8 mouse cellular contexts compared by ENCODE assay signal in the genomic region with DNA sequence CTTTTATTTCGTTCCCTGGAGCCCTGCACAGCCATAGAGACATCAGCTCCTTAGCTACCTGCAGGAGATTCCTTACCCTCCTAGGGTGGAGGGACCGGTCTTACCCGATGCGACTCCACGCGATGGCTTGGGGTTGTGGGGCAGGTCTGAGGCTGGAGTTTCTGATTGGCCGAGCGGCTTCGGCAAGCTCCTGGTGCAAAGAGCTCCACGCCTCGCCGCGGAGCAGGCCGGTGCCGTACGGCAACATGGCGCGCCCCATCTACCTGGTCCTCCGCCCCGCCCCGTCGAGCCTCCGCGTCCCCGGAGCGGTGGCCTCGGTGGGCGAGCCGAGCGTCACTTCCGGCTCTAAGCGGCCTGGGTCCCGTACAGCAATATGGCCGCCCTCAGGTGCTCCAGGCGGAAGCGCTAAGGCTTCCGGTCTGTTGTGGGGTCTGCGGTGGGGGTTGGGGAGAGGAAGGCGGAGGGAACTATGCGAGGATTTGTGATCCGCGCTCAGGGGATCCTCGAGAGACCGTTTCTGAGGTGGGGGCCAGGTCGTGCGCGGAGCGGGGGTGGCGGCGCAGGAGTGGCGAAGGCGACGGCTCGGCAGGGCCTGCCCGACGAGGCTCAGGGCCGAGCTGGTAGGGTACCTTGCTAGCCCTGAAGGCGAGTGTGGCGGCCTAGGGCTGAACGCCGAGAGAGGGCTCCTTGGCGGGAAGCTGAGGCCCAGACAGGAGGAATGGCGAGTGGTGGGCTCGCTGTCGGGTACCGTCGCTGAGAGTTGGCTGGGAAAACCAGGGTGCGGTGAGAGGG. TPM values are rescaled to one million over a fixed set of nuclear protein-coding genes. Genes with fewer than 3 reads are reported as not detected.
DNase-seq lines count a peak whose midpoint lies in the region; ATAC-seq and TF ChIP-seq lines count a peak whose summit lies in the region.

A gene (plus strand): TSS at position 338 of the 792 bp plus-strand sequence.

- peaks cover 13% of the 10 kb centered on the region for H3K9me3 ChIP-seq in erythroblast, embryonic 14.5 days (ENCODE audit: control insufficient read depth, low read length)
- H3K9me3 ChIP-seq in heart, embryonic 11.5 days (replicated peaks; ENCODE audit: control insufficient read depth, low read length) = no peaks in the 10 kb centered on the region
- no peaks in the 10 kb centered on the region for H3K9me3 ChIP-seq in kidney, embryonic 16.5 days (ENCODE audit: low read length)

- TF ChIP-seq POLR2A in brain, embryonic 14.5 days (IDR thresholded peaks at IDR 0.05; ENCODE audit: borderline replicate concordance, extremely low read depth, insufficient read depth, insufficient read length, poor library complexity, severe bottlenecking) = peak; percentile 61; the same call in 1 of the 2 replicates
- peak; percentile 40; the same call in 1 of the 2 replicates for TF ChIP-seq POLR2A in liver, adult 2 months (IDR thresholded peaks at IDR 0.05; ENCODE audit: extremely low read depth, insufficient read depth, low read length)
- TF ChIP-seq POLR2A in myocyte (IDR thresholded peaks at IDR 0.05; ENCODE audit: insufficient read length, low read depth) = peak; percentile 58

- H3ac ChIP-seq in C2C12 (ENCODE audit: control insufficient read depth, insufficient read length, low read depth) = peak within 1 kb of the TSS; percentile 98
- H3ac ChIP-seq in myocyte (ENCODE audit: control insufficient read depth, insufficient read length) = peak within 1 kb of the TSS; percentile 44

- H3K36me3 ChIP-seq in C2C12 (ENCODE audit: control insufficient read depth, insufficient read depth) (peaks cover 29% of the 10 kb centered on the region), myocyte (ENCODE audit: control insufficient read depth, insufficient read depth) (peaks cover 11% of the 10 kb centered on the region)
- H3K36me3 ChIP-seq in erythroblast, embryonic 14.5 days (ENCODE audit: control insufficient read depth) = peaks cover 38% of the 10 kb centered on the region
- H3K36me3 ChIP-seq in heart, embryonic 11.5 days (ENCODE audit: control insufficient read depth, insufficient read depth, low read length) = peaks cover 28% of the 10 kb centered on the region
- peaks cover 28% of the 10 kb centered on the region for H3K36me3 ChIP-seq in kidney, embryonic 16.5 days (ENCODE audit: insufficient read depth, low read length)
- peaks cover 23% of the 10 kb centered on the region; the same call in 1 of the 2 replicates for H3K36me3 ChIP-seq in liver, adult 2 months (ENCODE audit: control insufficient read depth, insufficient read depth, low read length)
- peaks cover 13% of the 10 kb centered on the region for H3K36me3 ChIP-seq in splenic B cell, adult 2 months (ENCODE audit: control insufficient read depth, insufficient read depth, low read length, poor library complexity, severe bottlenecking)

- H3K27ac ChIP-seq in heart, embryonic 11.5 days (ENCODE audit: low read depth, low read length) = peak within 1 kb of the TSS; percentile 84
- H3K27ac ChIP-seq in kidney, embryonic 16.5 days (ENCODE audit: low read length) = peak within 1 kb of the TSS; percentile 92
- peak within 1 kb of the TSS; percentile 90 for H3K27ac ChIP-seq in liver, adult 2 months (replicated peaks; ENCODE audit: insufficient read depth, low read depth, low read length)

- H3K4me3 ChIP-seq in C2C12 (ENCODE audit: insufficient read depth, poor library complexity, severe bottlenecking) (peak within 1 kb of the TSS; percentile 82), myocyte (peak within 1 kb of the TSS; percentile 85)
- H3K4me3 ChIP-seq in erythroblast, embryonic 14.5 days (replicated peaks) = peak within 1 kb of the TSS; percentile 84
- H3K4me3 ChIP-seq in heart, embryonic 11.5 days (ENCODE audit: low read depth, low read length) = peak within 1 kb of the TSS; percentile 78
- peak within 1 kb of the TSS; percentile 93 for H3K4me3 ChIP-seq in kidney, embryonic 16.5 days (ENCODE audit: low read length)
- H3K4me3 ChIP-seq in liver, adult 2 months (ENCODE audit: insufficient read depth, low read depth, low read length) = peak within 1 kb of the TSS; percentile 70

- peaks cover 3% of the 10 kb centered on the region for H3K79me3 ChIP-seq in C2C12 (ENCODE audit: low read depth)

- under 1% methylated on average over 65 of the region's 68 CpGs for WGBS in heart, embryonic 11.5 days (ENCODE audit: insufficient replicate concordance)
- under 1% methylated on average over 68 of the region's 68 CpGs for whole genome bisulfite sequencing in kidney, embryonic 16.5 days
- WGBS in liver, adult 2 months = under 1% methylated on average over 68 of the region's 68 CpGs

- no peaks in the 10 kb centered on the region for H3K27me3 ChIP-seq in C2C12 (ENCODE audit: control insufficient read depth, insufficient read depth, insufficient read length)
- no peaks in the 10 kb centered on the region for H3K27me3 ChIP-seq in erythroblast, embryonic 14.5 days (ENCODE audit: control insufficient read depth)
- H3K27me3 ChIP-seq in heart, embryonic 11.5 days (ENCODE audit: control insufficient read depth, insufficient read depth, low read length) = no peaks in the 10 kb centered on the region
- no peaks in the 10 kb centered on the region for H3K27me3 ChIP-seq in kidney, embryonic 16.5 days (ENCODE audit: insufficient read depth, low read length)
- no peaks in the 10 kb centered on the region for H3K27me3 ChIP-seq in liver, adult 2 months (ENCODE audit: control insufficient read depth, insufficient read depth, low read length)
- no peaks in the 10 kb centered on the region for H3K27me3 ChIP-seq in myocyte (ENCODE audit: control insufficient read depth, insufficient read depth, insufficient read length)
- no peaks in the 10 kb centered on the region for H3K27me3 ChIP-seq in splenic B cell, adult 2 months (ENCODE audit: control insufficient read depth, insufficient read depth, low read length, poor library complexity, severe bottlenecking)

- DNase-seq in brain, embryonic 14.5 days (ENCODE audit: low read depth) = peak; percentile 100
- peak; percentile 87 for DNase-seq in liver, adult 2 months (ENCODE audit: extremely low read depth, low read depth, low spot score)
- DNase-seq in splenic B cell, adult 2 months (ENCODE audit: low read depth, low spot score) = peak; percentile 98

- H3K9ac ChIP-seq in heart, embryonic 11.5 days (ENCODE audit: low read depth, low read length) = peak within 1 kb of the TSS; percentile 83
- H3K9ac ChIP-seq in kidney, embryonic 16.5 days (replicated peaks; ENCODE audit: low read length) = peak within 1 kb of the TSS; percentile 92
- H3K9ac ChIP-seq in liver, adult 2 months (ENCODE audit: low read depth, low read length) = peak within 1 kb of the TSS; percentile 82

- H3K79me2 ChIP-seq in C2C12 (ENCODE audit: control insufficient read depth, insufficient read depth) (peaks cover 43% of the 10 kb centered on the region), myocyte (ENCODE audit: control insufficient read depth, insufficient read depth) (peaks cover 13% of the 10 kb centered on the region)
- H3K79me2 ChIP-seq in liver, adult 2 months (ENCODE audit: control insufficient read depth, insufficient read depth, low read length) = peaks cover 23% of the 10 kb centered on the region

- peaks cover 67% of the 10 kb centered on the region for H3K4me1 ChIP-seq in erythroblast, embryonic 14.5 days (ENCODE audit: control insufficient read depth)
- peaks cover 10% of the 10 kb centered on the region for H3K4me1 ChIP-seq in heart, embryonic 11.5 days (ENCODE audit: control insufficient read depth, insufficient read depth, low read length)
- peaks cover 30% of the 10 kb centered on the region for H3K4me1 ChIP-seq in kidney, embryonic 16.5 days (ENCODE audit: insufficient read depth, low read length)
- peaks cover 7% of the 10 kb centered on the region for H3K4me1 ChIP-seq in liver, adult 2 months (ENCODE audit: control insufficient read depth, insufficient read depth, low read length)

- TF ChIP-seq CTCF in C2C12 (IDR thresholded peaks at IDR 0.05; ENCODE audit: control insufficient read depth, insufficient read depth, insufficient read length) = no peak
- no peak for TF ChIP-seq CTCF in brain, embryonic 14.5 days (IDR thresholded peaks at IDR 0.05; ENCODE audit: borderline replicate concordance, extremely low read depth, insufficient read depth, insufficient read length)
- no peak for TF ChIP-seq CTCF in liver, adult 2 months (IDR thresholded peaks at IDR 0.05; ENCODE audit: low read depth, low read length)

- ATAC-seq in heart, embryonic 11.5 days (replicated peaks; ENCODE audit: insufficient number of reproducible peaks, low FRiP score, low TSS enrichment) = peak; percentile 94
- peak; percentile 96 for ATAC-seq in kidney, embryonic 16.5 days (ENCODE audit: low FRiP score, low TSS enrichment)

- peak within 1 kb of the TSS; percentile 99 for H3K4me2 ChIP-seq in heart, embryonic 11.5 days
- peak within 1 kb of the TSS; percentile 87 for H3K4me2 ChIP-seq in kidney, embryonic 16.5 days (replicated peaks; ENCODE audit: low read depth, low read length)
- peak within 1 kb of the TSS; percentile 98 for H3K4me2 ChIP-seq in myocyte (ENCODE audit: low read depth)

TF ChIP-seq in C2C12, 6 proteins besides CTCF, POLR2A, EP300 and RAD21:
- TF ChIP-seq USF1 (IDR thresholded peaks at IDR 0.05; ENCODE audit: low read depth) = no peak
- TF ChIP-seq MYOG (IDR thresholded peaks at IDR 0.05; ENCODE audit: control insufficient read depth, extremely low read depth, insufficient read length) = no peak
- peak; percentile 19 for TF ChIP-seq MAX (IDR thresholded peaks at IDR 0.05)
- TF ChIP-seq CEBPB (IDR thresholded peaks at IDR 0.05; ENCODE audit: low read depth) = no peak
- no peak for TF ChIP-seq FOSL1 (IDR thresholded peaks at IDR 0.05; ENCODE audit: insufficient read depth, low read length, poor library complexity, severe bottlenecking)
- TF ChIP-seq MYOD1 (IDR thresholded peaks at IDR 0.05; ENCODE audit: control insufficient read depth, insufficient read length, low read depth) = no peak

TF ChIP-seq in myocyte, 11 proteins besides CTCF, POLR2A, EP300 and RAD21 (continues in another document):
- TF ChIP-seq MYOG (IDR thresholded peaks at IDR 0.05; ENCODE audit: control insufficient read depth in 1 of 3, insufficient read depth in 1 of 3, insufficient read length in 2 of 3, low read depth in 2 of 3) (no peak), POLR2AphosphoS2 (IDR thresholded peaks at IDR 0.05; ENCODE audit: insufficient read length, low read depth) (peak; percentile 34), MYOD1 (IDR thresholded peaks at IDR 0.05; ENCODE audit: control insufficient read depth in 1 of 3, insufficient read length in 2 of 3, low read depth in 2 of 3) (no peak), SRF (IDR thresholded peaks at IDR 0.05; ENCODE audit: control insufficient read depth, insufficient read length, low read depth) (no peak), E2F4 (IDR thresholded peaks at IDR 0.05; ENCODE audit: insufficient read depth) (no peak)

RNA-seq across cellular contexts. Expression of the gene that starts here (rescaled TPM):
- 19.3 TPM for polyA plus RNA-seq in C2C12 (2012; fragmentation: generic; extraction: Trizol)
- 43.8 and 52.6 TPM in 2 replicates for polyA plus RNA-seq in brain, embryonic 14.5 days (2012; rRNA removed)
- 1.4 TPM in 2 replicates for polyA plus RNA-seq in erythroblast, embryonic 14.5 days (2012)
- polyA plus RNA-seq in heart, embryonic 11.5 days (2014; fragmentation: Nextera tagmentation; extraction: Ambion mirVana) = 26.4 and 37.0 TPM in 2 replicates
- 59.9 and 60.1 TPM in 2 replicates for polyA plus RNA-seq in kidney, embryonic 16.5 days (2015; fragmentation: Nextera tagmentation; extraction: Ambion mirVana)
- 8.3 and 10.2 TPM in 2 replicates for total RNA-seq in liver, adult 2 months (2014; rRNA removed)
- 15.8 and 30.8 TPM in 2 replicates for polyA plus RNA-seq in liver, adult 2 months (2012; rRNA removed)
- polyA plus RNA-seq in myocyte (2012; fragmentation: generic; extraction: Trizol) = 16.9 TPM

Comparison
In these comparisons a context has a peak if more than half of its experiments do, and no peak if none do; other contexts are left out.
1. Peak in every context shown above with its lines: DNase-seq, ATAC-seq, H3K4me3 ChIP-seq and H3K27ac ChIP-seq.